Mouse (Mus musculus) kidney, postnatal 36 days (tissue): ENCODE data around the gene Zfp981.
"Not testable (repeated sequence)": the region's sequence is repeated elsewhere in the genome, so short reads cannot be mapped to it uniquely, and the experiment has no call there.

Source experiments
- DNase-seq, 2 experiments: peaks; one replicate each; pipeline ENCODE4 v3.0.0; 2021 to 2022; ENCODE audit warnings: mixed read lengths in 2 of 2

Zfp981 gene

GRCm38 (mm10) chr4:146486753-146487152 lies 15.1 kb upstream of the Zfp981 start:
- not testable (repeated sequence) for DNase-seq

GRCm38 (mm10) chr4:146489196-146489595 lies 12.6 kb upstream of the Zfp981 start:
- not testable (repeated sequence) for DNase-seq

GRCm38 (mm10) chr4:146491993-146492392 lies 9.8 kb upstream of the Zfp981 start:
- DNase-seq, result not testable (repeated sequence)

GRCm38 (mm10) chr4:146492439-146492838 lies 9.4 kb upstream of the Zfp981 start:
- DNase-seq, result no peak

- DNase-seq, result no peak
These were observed 9.0 kb upstream of the Zfp981 start for GRCm38 (mm10) chr4:146492851-146493250.

- DNase-seq, result not testable (repeated sequence)
These were observed 8.4 kb upstream of the Zfp981 start for GRCm38 (mm10) chr4:146493319-146493907.

- no peak for DNase-seq
These were observed 6.8 kb upstream of the Zfp981 start for GRCm38 (mm10) chr4:146494980-146495379.

GRCm38 (mm10) chr4:146497695-146498275 lies 4.0 kb upstream of the Zfp981 start:
- DNase-seq, result not testable (repeated sequence)

- DNase-seq, result not testable (repeated sequence)
These were observed 7.2 kb downstream of the Zfp981 start for GRCm38 (mm10) chr4:146509029-146509428.

- DNase-seq, result not testable (repeated sequence)
These were observed 10.0 kb downstream of the Zfp981 start for GRCm38 (mm10) chr4:146511871-146512270.

GRCm38 (mm10) chr4:146516474-146516873 lies 14.6 kb downstream of the Zfp981 start:
- no peak for DNase-seq

- not testable (repeated sequence) for DNase-seq
These were observed 15.3 kb downstream of the Zfp981 start for GRCm38 (mm10) chr4:146517150-146517549.

- DNase-seq, result no peak
These were observed 18.9 kb downstream of the Zfp981 start for GRCm38 (mm10) chr4:146520723-146521122.

- DNase-seq, result no peak
These were observed 32.7 kb downstream of the Zfp981 start for GRCm38 (mm10) chr4:146534574-146534973.

- no peak for DNase-seq
These were observed 34.1 kb downstream of the Zfp981 start for GRCm38 (mm10) chr4:146535883-146536282.

- DNase-seq, result not testable (repeated sequence)
These were observed 78.4 kb downstream of the Zfp981 start for GRCm38 (mm10) chr4:146579905-146580873.
